Mouse (Mus musculus) stomach, postnatal 0 days (tissue): Measurements from ENCODE around the gene Psmd11.
"Not testable (repeated sequence)": the region's sequence is repeated elsewhere in the genome, so short reads cannot be mapped to it uniquely, and the experiment has no call there.

Source experiments
- CTCF ChIP-seq: IDR thresholded peaks from 2 replicates; pipeline ENCODE4 v1.5.1; 2016; ENCODE audit warnings: antibody characterized with exemption, low read depth, mild to moderate bottlenecking, moderate library complexity
- EP300 ChIP-seq: optimal IDR thresholded peaks from 2 replicates; pipeline ENCODE3; 2016; ENCODE audit warnings: antibody characterized with exemption

- not testable (repeated sequence) for TF ChIP-seq EP300, CTCF
Measured at GRCm38 (mm10) chr11:80379184-80379583, 49.2 kb upstream of the Psmd11 start.
